Mouse (Mus musculus) fibroblast of lung, adult 2 months (primary cell): ENCODE measurements around the gene Atg16l1.

Experiments used
- DNase-seq: peaks from one replicate; pipeline ENCODE4 v3.0.0-alpha.2; 2011; ENCODE audit warnings: low read depth

The Atg16l1 gene

DNA sequence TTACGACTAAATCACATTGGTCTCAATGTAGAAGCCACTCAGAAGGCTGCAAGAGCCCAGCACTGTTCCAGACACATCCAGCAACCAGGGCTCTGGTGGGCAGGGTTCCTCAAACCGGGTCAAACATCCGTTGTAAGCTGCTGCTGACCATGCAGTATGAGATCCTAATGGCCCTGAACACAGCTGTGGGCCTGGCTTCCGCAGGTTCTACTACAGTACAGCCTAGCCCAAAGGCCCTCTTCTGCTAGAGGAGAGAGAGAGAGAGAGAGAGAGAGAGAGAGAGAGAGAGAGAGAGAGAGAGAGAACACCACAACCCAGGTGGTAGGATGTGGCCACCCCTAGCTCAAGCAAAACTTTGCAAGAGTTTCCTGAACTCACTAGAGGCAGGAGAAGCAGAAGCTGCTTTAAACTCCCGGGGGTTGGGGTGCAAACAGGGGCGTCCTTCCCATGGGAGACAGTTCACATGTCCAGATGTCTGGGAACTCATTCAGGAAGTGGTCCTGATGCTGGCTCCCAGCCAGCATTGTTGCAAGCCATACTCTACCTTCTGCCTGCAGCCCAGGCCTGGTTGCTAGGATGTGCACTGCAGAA is 74.0 kb downstream of the Atg16l1 start:
- no peak for DNase-seq

DNA sequence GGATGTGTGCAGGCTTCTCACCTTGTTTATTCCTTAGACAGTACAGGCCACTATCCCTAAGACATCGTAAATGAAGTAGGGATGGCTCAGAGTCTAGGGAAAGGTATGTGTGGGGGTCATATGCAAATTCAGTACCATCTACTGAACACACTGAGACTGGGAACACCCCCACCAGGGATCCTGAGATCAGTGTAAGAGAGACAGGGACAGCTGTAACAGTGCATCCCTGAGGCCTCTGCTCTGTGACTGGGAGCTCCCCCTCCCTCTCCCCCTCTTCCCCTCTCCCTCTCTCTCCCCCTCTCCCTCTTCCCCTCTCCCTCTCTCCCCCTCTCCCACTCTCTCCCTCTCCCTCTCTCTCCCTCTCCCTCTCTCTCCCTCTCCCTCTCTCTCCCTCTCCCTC is 80.8 kb downstream of the Atg16l1 start:
- no peak for DNase-seq

DNA sequence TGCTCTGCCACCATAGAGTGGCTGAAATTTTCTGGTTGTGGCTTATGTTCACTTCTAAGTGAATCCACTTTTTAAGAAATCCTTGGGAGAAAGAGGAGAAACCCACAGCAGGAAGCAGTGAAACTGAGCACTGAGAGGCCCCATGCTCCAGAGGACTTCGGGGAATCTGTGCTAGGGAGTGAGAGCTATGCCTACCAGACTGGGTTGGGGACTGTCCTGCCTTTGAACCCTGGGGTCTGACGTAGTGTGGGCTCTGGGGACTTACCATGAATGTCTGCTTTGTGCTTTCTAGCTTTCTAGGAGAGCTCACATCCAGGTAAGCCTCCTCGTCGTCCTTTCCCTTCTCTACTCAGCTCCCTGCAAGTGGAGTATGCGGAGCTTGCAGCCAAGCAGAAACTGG is 81.3 kb downstream of the Atg16l1 start:
- DNase-seq, result no peak

DNA sequence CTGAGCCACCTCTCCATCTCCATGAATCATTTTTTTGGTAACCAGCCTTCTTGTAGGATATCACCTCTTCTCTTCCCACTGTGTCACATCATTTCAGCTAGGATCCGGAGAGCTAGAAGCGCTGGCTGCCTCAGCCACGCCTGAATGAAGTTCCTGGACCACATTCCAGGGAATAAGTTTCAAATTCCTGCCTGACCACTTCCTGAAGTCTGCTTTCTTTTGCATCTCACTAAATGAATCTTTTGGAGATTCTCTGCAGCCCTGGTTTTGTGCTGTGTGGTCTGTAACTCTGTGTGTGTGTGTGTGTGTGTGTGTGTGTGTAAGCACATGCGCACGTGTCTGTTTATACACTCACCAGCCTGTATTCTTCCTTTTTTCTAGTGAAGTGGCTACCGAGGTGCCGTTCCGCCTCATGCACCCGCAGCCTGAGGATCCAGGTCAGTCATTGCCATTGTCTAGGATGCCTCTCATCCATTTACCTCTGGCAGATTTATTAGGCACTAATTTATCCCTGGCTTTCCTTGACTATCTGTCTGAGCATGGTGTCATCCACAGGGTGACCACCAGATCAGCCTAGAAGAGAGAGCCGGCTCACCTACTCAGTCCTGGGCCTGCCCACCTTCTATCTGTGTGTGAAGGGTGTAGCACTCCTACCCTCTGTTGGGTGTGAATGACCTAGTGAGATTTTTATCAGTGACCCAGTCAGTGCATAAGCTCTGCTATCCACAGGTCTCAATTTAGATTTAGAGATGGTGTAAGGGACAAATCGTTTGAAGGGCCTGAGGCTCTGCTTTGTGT is 84.9 kb downstream of the Atg16l1 start:
- DNase-seq, result no peak
